Mouse (Mus musculus): Measurements from ENCODE around the gene Hyal2.
"Not testable (repeated sequence)": the region's sequence is repeated elsewhere in the genome, so short reads cannot be mapped to it uniquely, and the experiment has no call there.

Gene Hyal2

GRCm38 (mm10) chr9:107570016-107570415, 2.3 kb downstream of the Hyal2 start:
- no peak for DNase-seq (ENCODE audit: low spot score)

- DNase-seq (ENCODE audit: low spot score), result no peak
These were observed 3.1 kb downstream of the Hyal2 start for GRCm38 (mm10) chr9:107570845-107571244.

- peak; percentile 63 for DNase-seq (ENCODE audit: low spot score)
These were observed 4.0 kb downstream of the Hyal2 start for GRCm38 (mm10) chr9:107571534-107572326.

DNA sequence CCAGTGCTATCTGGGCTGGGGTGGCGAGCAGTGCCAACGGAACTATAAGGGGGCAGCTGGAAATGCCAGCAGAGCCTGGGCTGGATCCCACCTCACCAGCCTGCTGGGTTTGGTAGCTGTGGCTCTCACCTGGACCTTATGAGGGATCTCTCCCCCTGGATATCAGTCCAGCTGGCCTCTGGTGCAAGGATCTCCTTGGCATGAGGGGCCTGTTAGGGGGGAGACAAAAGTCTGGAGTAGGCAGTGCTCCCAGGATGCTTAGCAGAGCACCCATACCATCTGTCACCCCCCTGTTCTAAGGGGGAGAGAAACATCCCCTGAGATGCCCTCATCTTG, 4.5 kb downstream of the Hyal2 start:
- DNase-seq (ENCODE audit: low spot score), result no peak

GRCm38 (mm10) chr9:107573774-107574173, 6.0 kb downstream of the Hyal2 start:
- DNase-seq (ENCODE audit: low spot score), result not testable (repeated sequence)

DNA sequence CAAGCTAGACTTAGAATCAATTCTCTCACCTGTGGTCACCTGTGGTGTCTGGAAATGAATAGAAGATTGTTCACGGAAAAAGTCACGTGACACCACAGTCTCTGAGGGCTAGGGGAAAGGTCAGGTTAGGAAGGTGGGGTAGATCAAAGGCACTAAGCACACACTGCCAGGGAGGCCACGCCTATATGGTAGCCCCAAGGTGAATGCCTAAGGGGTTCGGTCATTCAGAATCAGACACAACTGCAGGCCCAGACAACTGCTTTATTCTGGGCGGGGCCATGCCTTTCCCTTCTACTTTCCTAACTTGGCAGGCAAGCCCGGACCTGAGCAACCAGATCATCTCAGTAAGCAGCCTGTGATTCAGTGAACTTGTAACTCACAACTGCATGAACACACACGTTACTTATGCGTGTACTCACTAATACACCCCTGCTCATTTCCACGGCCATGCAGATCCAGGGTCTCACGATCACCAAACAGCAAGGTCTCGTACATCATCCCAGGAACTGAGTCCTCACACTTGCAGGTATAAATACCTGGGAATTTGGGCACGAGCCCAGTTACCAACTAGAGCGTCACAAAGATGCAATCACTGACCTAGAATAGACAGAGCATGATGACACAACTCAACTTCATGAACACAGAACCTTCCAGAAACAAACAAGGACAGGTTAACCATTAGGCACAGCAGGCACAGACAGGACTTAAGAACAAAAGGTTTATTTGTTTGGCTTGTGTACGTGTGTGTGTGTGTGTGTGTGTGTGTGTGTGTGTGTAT, 8.0 kb downstream of the Hyal2 start:
- DNase-seq (ENCODE audit: low spot score), result no peak

- DNase-seq (ENCODE audit: low spot score), result peak; percentile 84
These were observed 8.8 kb downstream of the Hyal2 start, which contains the start of gene Hyal1 for GRCm38 (mm10) chr9:107576357-107577107. Hyal1 (plus strand) TSS chr9:107576927.

DNA sequence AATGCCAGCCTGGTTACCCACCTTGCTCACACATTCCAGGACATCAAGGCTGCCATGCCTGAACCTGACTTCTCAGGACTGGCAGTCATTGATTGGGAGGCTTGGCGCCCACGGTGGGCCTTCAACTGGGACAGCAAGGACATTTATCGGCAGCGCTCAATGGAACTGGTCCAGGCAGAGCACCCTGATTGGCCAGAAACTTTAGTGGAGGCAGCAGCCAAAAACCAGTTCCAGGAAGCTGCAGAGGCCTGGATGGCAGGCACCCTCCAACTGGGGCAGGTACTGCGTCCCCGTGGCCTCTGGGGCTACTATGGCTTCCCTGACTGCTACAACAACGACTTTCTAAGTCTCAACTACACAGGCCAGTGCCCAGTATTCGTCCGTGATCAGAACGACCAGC, 10.1 kb downstream of the Hyal2 start:
- DNase-seq (ENCODE audit: low spot score), result no peak

- DNase-seq (ENCODE audit: low spot score), result no peak
These were observed 10.8 kb downstream of the Hyal2 start, which contains the start of gene Naa80 for GRCm38 (mm10) chr9:107578587-107578986. Naa80 (plus strand) TSS chr9:107578887.

DNA sequence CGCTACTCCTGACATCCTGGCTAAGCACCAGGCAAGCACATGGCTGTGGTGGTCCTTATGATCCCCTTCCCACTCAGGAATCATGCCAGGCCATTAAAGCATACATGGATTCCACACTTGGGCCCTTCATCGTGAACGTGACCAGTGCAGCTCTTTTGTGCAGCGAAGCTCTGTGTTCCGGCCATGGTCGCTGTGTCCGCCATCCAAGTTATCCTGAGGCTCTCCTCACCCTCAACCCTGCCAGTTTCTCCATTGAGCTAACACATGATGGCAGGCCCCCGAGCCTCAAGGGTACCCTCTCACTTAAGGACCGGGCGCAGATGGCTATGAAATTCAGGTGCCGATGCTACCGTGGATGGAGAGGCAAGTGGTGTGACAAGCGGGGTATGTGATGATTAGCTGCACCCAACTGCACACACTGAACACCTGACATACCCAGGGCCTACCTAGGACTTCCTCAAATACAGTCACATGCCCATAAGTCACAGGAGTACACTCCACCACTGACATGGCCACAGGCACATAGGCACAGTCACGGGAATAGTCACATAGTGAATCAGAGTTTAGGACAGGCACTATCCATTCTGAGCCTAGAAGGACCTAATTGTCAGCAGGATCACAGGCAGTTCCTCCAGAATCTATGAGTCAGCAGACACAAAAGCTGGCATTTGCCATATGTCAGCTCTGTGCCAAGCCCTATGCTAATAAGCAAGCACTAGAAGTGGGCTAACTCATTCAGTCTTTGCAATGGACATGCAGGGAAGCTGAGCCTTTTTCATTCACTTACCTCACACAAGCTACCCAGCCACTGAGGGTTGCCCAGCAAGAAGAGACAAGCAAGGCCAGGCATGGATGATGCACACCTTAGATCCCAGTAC, 11.5 kb downstream of the Hyal2 start:
- DNase-seq (ENCODE audit: low spot score), result no peak

DNA sequence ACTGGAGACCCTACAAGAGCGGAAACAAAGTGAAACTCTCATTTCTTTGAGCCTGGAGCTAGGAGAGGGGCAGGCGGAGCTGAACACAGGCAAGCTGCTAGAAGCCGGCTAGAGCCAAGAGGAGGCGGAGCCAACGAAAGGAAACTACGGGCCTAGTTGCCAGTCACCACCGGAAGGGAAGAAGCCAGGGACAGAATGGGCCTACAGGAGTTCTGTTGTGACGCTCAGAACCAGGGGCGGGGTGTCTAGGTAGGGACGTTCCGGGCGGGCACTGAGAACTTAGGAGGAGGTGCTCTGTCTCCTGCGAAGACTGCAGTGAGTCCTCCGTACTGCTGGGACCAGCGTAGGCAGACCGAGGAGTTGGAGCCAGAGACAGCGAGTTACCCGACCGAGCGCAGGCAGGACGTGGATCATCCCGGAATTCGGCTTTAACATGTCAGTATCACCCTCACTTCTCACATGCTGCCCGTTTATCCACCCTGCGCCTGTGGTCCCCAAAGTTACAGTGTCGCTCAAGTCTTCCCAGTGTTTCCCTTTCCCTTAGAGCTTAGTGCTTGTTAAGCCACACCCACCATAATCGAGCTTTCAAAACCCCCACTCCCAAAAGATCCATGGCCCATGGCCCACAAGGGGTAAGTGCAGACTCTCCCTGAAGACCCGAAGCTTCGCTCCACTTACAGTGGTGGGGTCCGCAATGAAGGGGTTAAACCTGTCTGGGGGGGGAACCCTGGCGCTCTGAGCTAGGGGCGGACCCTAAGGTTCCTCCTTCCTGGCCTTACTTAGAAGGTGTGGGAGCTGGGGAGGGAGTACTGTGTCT, 13.0 kb downstream of the Hyal2 start, which contains the start of gene Hyal3:
Gene Hyal3 (plus strand): TSS at position 318 of the 817 bp plus-strand sequence.
- DNase-seq (ENCODE audit: low spot score), result peak; percentile 96

DNA sequence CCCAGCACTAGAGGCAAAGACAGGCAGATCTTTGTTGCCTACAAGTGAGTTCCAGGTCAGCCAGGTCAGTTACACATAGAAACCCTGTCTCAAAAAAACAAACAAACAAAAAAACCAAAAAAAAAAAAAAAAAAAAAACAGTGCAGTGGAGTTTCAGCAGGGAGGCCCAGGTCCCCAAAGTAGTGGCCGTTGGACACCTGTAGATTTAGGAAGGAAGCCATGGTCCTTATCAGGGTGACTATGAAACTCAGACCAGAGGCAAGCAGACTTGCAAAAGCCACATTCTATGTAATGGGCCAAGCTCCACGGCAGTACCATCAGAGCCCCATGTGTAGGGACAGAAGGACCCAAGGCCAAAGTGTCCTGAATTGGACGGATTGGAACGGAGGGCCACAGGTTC, 13.8 kb downstream of the Hyal2 start:
- DNase-seq (ENCODE audit: low spot score), result no peak

GRCm38 (mm10) chr9:107582509-107583062, 14.8 kb downstream of the Hyal2 start:
- DNase-seq (ENCODE audit: low spot score), result no peak

DNA sequence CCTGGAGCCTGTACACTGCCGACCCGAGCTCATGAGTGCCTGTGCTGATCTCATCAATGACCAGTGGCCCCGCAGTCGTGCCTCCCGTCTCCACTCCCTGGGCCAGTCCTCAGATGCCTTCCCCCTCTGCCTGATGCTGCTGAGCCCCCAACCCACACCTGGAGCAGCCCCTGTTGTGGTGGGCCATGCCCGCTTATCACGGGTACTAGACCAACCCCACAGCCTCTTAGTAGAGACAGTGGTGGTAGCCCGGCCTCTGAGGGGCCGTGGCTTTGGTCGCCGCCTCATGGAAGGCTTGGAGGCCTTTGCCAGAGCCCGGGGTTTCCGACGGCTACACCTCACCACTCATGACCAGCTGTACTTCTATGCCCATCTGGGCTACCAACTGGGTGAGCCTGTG, 15.4 kb downstream of the Hyal2 start:
- no peak for DNase-seq (ENCODE audit: low spot score)

- DNase-seq (ENCODE audit: low spot score), result no peak
These were observed 18.8 kb downstream of the Hyal2 start for GRCm38 (mm10) chr9:107586504-107586903.

DNA sequence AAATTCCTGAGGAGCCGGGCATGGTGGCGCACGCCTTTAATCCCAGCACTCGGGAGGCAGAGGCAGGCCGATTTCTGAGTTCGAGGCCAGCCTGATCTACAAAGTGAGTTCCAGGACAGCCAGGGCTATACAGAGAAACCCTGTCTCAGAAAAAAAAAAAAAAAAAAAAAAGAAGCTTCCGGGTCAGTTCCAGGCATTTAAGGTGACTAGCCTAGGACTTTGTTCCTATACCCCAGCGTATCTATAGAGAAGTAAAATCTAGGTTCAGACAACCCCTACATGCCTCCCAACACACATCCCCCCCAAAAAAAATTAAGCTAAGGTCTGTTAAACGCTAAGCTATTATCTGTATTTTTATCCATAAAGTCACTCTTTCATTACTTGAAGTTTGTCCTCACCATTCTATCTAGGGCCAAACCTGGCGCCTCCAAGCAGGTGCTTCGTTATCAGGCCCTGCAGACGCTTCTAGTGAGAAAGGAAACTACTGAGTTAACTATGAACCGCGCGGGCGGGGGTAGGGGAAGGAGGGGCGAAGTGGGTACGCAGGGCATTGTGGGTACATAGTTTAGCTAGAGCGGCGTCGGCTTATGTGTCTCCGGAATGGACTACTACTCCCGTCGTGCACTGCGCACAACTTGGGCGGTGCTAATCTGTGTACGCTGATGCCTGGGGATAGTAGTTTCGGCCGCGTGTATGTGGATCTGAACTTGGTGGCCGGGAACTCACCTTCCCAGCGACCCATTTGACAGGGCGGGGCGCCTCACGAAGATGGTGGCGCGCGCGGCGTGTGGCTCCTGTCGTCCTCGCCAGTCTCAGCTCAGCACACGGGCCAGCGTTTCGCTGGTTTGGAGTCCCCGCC, 19.5 kb downstream of the Hyal2 start, which contains the start of gene Ifrd2:
Gene Ifrd2 (plus strand): TSS at position 669 of the 859 bp plus-strand sequence.
- DNase-seq (ENCODE audit: low spot score), result peak; percentile 99

- DNase-seq (ENCODE audit: low spot score), result no peak
These were observed 20.3 kb downstream of the Hyal2 start for GRCm38 (mm10) chr9:107587833-107588639.

GRCm38 (mm10) chr9:107590058-107590772, 22.5 kb downstream of the Hyal2 start:
- peak; percentile 89 for DNase-seq (ENCODE audit: low spot score)
